Mouse (Mus musculus) embryonic fibroblast, embryonic 13.5 days (primary cell): ENCODE results near the gene Spns2.

Experiments
- CTCF ChIP-seq: IDR thresholded peaks from 2 replicates; pipeline ENCODE4 v1.5.1; 2011; ENCODE audit warnings: mild to moderate bottlenecking, control low read depth, low read length, moderate library complexity, borderline replicate concordance; ENCODE audit not compliant: insufficient read depth
- POLR2A ChIP-seq: IDR thresholded peaks from 2 replicates; pipeline ENCODE4 v1.6.1; 2011; ENCODE audit warnings: low read depth, mild to moderate bottlenecking, control low read depth, low read length, moderate library complexity

DNA sequence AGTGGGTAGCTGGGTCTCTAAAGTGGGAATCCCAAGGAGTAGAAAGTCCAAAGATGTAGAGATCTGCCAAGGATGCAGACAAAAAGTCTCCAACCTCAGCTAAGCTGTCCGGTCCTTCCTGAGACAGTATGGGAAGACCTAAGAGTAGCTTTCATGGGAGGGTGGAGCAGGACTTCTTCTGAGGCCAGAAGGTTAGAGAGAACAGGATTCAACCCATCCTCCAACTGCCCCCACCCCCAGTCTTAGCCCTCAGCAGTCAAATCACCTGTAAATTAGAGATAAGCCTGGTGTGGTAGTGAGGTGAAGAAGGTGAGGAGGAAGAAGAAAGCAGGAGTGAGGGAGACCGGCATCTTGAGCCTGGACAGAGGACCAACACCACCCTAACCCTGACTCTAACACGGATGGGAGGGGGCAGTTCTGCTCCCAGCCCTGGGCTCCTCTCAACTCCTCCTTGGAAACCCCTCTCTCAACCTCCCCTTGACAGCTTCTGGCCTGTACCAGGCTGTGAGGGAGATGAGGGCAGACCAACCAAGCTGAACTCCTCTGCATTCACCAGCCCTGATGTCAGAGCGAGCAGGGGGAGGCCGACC lies 76.0 kb downstream of the Spns2 start:
- TF ChIP-seq CTCF (no peak), POLR2A (no peak)
